Mouse (Mus musculus): ENCODE results near the gene Tmem131. TPM values are rescaled to one million over a fixed set of nuclear protein-coding genes. Genes with fewer than 3 reads are reported as not detected.

The Tmem131 gene
- polyA plus RNA-seq, 1 experiment = 77.7 TPM

DNA sequence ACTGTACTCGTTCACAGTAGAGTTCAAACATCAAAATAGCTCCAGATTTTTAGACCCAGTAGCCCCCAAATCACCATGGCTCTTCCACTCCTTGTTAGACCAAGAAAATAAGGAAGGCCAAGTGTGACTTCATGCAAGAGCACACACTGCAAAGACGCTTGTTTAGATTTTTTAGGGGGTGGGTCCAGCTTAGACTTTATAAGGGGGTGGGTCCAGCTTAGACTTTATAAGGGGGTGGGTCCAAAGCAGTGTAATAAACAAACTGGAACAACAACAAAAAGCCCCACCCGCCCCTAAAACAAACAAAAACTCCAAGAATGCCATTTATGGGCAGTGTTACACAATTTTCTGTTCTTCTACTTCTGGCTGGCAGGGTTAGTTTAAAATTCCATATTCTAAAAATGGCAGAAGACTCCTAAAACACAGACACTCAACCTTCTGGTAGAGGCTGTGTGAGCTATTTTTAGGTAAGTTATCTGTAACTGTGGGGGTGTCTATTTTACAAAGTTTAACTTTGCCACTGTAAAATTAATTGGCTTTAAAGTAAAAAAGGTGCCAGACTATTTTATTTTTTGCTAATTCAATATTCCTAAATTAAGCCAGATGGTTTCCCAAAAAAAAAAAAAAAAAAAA is 143.0 kb downstream of the Tmem131 start:
- Histone ChIP-seq H3K4me3 (ENCODE audit: low read depth, low read length) (no peak overlapping the region), H3K27me3 (ENCODE audit: control insufficient read depth, insufficient read depth, low read length, poor library complexity, severe bottlenecking) (no peaks in the 10 kb centered on the region), H3K9me3 (replicated peaks; ENCODE audit: control insufficient read depth, insufficient read depth, low read length, poor library complexity, severe bottlenecking) (no peaks in the 10 kb centered on the region), H3K27ac (ENCODE audit: insufficient read depth, low read length) (no peak overlapping the region), H3K9ac (ENCODE audit: low read depth, poor library complexity, severe bottlenecking) (no peak overlapping the region), H3K36me3 (ENCODE audit: control insufficient read depth, insufficient read depth, low read length, poor library complexity, severe bottlenecking) (peaks cover 67% of the 10 kb centered on the region), H3K4me1 (ENCODE audit: control insufficient read depth, insufficient read depth, low read length) (peaks cover 4% of the 10 kb centered on the region)
- no peak for TF ChIP-seq POLR2A (IDR thresholded peaks at IDR 0.05; ENCODE audit: insufficient read depth, low read length)
- TF ChIP-seq EP300 (IDR thresholded peaks at IDR 0.05; ENCODE audit: insufficient read depth, low read depth, low read length) = no peak
- TF ChIP-seq CTCF (IDR thresholded peaks at IDR 0.05; ENCODE audit: low read depth, low read length) = no peak

- Histone ChIP-seq H3K4me1 (ENCODE audit: control insufficient read depth, insufficient read depth, low read length) (no peaks in the 10 kb centered on the region), H3K36me3 (ENCODE audit: control insufficient read depth, insufficient read depth, low read length, poor library complexity, severe bottlenecking) (peaks cover 79% of the 10 kb centered on the region), H3K9me3 (replicated peaks; ENCODE audit: control insufficient read depth, insufficient read depth, low read length, poor library complexity, severe bottlenecking) (no peaks in the 10 kb centered on the region), H3K27me3 (ENCODE audit: control insufficient read depth, insufficient read depth, low read length, poor library complexity, severe bottlenecking) (no peaks in the 10 kb centered on the region), H3K9ac (ENCODE audit: low read depth, poor library complexity, severe bottlenecking) (no peak overlapping the region), H3K27ac (ENCODE audit: insufficient read depth, low read length) (no peak overlapping the region), H3K4me3 (ENCODE audit: low read depth, low read length) (no peak overlapping the region)
- TF ChIP-seq POLR2A (IDR thresholded peaks at IDR 0.05; ENCODE audit: insufficient read depth, low read length) (no peak), EP300 (IDR thresholded peaks at IDR 0.05; ENCODE audit: insufficient read depth, low read depth, low read length) (no peak), CTCF (IDR thresholded peaks at IDR 0.05; ENCODE audit: low read depth, low read length) (no peak)
Measured at GRCm38 (mm10) chr1:36797481-36797880, 146.0 kb downstream of the Tmem131 start.

DNA sequence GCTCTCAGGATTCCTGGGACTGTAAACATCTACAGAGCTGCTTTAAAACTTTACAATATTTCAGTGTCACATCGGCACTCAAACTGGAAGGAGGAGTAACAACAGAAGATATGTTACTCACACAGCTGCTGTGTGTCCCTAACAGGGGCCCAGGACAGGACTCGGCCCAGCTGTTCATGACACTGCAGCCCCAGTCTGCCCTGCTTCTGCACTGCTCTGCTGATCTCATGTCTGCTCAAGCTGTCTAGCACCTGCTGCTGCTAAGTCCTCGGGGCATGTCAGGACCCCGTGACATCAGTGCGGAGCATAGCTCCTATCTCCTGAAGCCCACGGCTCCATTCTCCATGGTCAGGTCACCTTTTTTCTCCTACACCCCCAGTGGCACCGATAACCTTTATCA is 146.8 kb downstream of the Tmem131 start:
- Histone ChIP-seq H3K36me3 (ENCODE audit: control insufficient read depth, insufficient read depth, low read length, poor library complexity, severe bottlenecking) (peaks cover 77% of the 10 kb centered on the region), H3K27me3 (ENCODE audit: control insufficient read depth, insufficient read depth, low read length, poor library complexity, severe bottlenecking) (no peaks in the 10 kb centered on the region), H3K9me3 (replicated peaks; ENCODE audit: control insufficient read depth, insufficient read depth, low read length, poor library complexity, severe bottlenecking) (no peaks in the 10 kb centered on the region), H3K4me3 (ENCODE audit: low read depth, low read length) (no peak overlapping the region), H3K4me1 (ENCODE audit: control insufficient read depth, insufficient read depth, low read length) (no peaks in the 10 kb centered on the region), H3K9ac (ENCODE audit: low read depth, poor library complexity, severe bottlenecking) (no peak overlapping the region), H3K27ac (ENCODE audit: insufficient read depth, low read length) (no peak overlapping the region)
- TF ChIP-seq POLR2A (IDR thresholded peaks at IDR 0.05; ENCODE audit: insufficient read depth, low read length) (no peak), EP300 (IDR thresholded peaks at IDR 0.05; ENCODE audit: insufficient read depth, low read depth, low read length) (no peak), CTCF (IDR thresholded peaks at IDR 0.05; ENCODE audit: low read depth, low read length) (no peak)

- Histone ChIP-seq H3K4me1 (ENCODE audit: control insufficient read depth, insufficient read depth, low read length) (peaks cover 2% of the 10 kb centered on the region), H3K9ac (ENCODE audit: low read depth, poor library complexity, severe bottlenecking) (no peak overlapping the region), H3K9me3 (replicated peaks; ENCODE audit: control insufficient read depth, insufficient read depth, low read length, poor library complexity, severe bottlenecking) (no peaks in the 10 kb centered on the region), H3K4me3 (ENCODE audit: low read depth, low read length) (no peak overlapping the region), H3K36me3 (ENCODE audit: control insufficient read depth, insufficient read depth, low read length, poor library complexity, severe bottlenecking) (peaks cover 24% of the 10 kb centered on the region), H3K27me3 (ENCODE audit: control insufficient read depth, insufficient read depth, low read length, poor library complexity, severe bottlenecking) (no peaks in the 10 kb centered on the region), H3K27ac (ENCODE audit: insufficient read depth, low read length) (no peak overlapping the region)
- TF ChIP-seq CTCF (IDR thresholded peaks at IDR 0.05; ENCODE audit: low read depth, low read length) (no peak), POLR2A (IDR thresholded peaks at IDR 0.05; ENCODE audit: insufficient read depth, low read length) (no peak), EP300 (IDR thresholded peaks at IDR 0.05; ENCODE audit: insufficient read depth, low read depth, low read length) (no peak)
Measured at GRCm38 (mm10) chr1:36789416-36789815, 154.1 kb downstream of the Tmem131 start.

DNA sequence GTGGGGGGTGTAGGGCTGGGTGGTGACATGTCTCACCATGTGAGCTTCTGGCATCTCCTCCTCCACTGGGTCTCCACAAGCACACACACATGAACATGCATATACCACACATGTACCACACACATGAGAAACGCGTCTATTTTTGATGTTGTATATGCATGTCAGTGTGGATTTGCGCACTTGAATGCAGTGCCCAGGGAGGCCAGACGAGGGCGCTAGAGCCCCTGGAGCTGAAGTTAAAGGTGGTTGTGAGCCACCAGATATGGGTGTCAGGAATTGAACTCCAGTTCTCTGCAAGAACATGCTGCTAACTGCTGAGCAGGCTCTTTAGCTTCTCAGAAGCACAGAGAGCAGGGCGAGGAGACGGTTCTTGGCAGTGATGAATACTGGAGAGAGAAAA is 157.1 kb downstream of the Tmem131 start:
- Histone ChIP-seq H3K27me3 (ENCODE audit: control insufficient read depth, insufficient read depth, low read length, poor library complexity, severe bottlenecking) (no peaks in the 10 kb centered on the region), H3K9me3 (replicated peaks; ENCODE audit: control insufficient read depth, insufficient read depth, low read length, poor library complexity, severe bottlenecking) (no peaks in the 10 kb centered on the region), H3K36me3 (ENCODE audit: control insufficient read depth, insufficient read depth, low read length, poor library complexity, severe bottlenecking) (peaks cover 2% of the 10 kb centered on the region; the same call in 1 of the 2 replicates), H3K27ac (ENCODE audit: insufficient read depth, low read length) (no peak overlapping the region), H3K9ac (ENCODE audit: low read depth, poor library complexity, severe bottlenecking) (no peak overlapping the region), H3K4me3 (ENCODE audit: low read depth, low read length) (no peak overlapping the region), H3K4me1 (ENCODE audit: control insufficient read depth, insufficient read depth, low read length) (peaks cover 2% of the 10 kb centered on the region)
- TF ChIP-seq POLR2A (IDR thresholded peaks at IDR 0.05; ENCODE audit: insufficient read depth, low read length) (no peak), CTCF (IDR thresholded peaks at IDR 0.05; ENCODE audit: low read depth, low read length) (peak; percentile 83)

- H3K36me3 ChIP-seq (ENCODE audit: control insufficient read depth, insufficient read depth, low read length, poor library complexity, severe bottlenecking) = no peaks in the 10 kb centered on the region
- no peaks in the 10 kb centered on the region for H3K27me3 ChIP-seq (ENCODE audit: control insufficient read depth, insufficient read depth, low read length, poor library complexity, severe bottlenecking)
- peak overlapping the region; percentile 22 for H3K9ac ChIP-seq (ENCODE audit: low read depth, poor library complexity, severe bottlenecking)
- H3K27ac ChIP-seq (ENCODE audit: insufficient read depth, low read length) = no peak overlapping the region
- no peaks in the 10 kb centered on the region for H3K9me3 ChIP-seq (replicated peaks; ENCODE audit: control insufficient read depth, insufficient read depth, low read length, poor library complexity, severe bottlenecking)
- H3K4me1 ChIP-seq (ENCODE audit: control insufficient read depth, insufficient read depth, low read length) = peaks cover 2% of the 10 kb centered on the region
- H3K4me3 ChIP-seq (ENCODE audit: low read depth, low read length) = peak overlapping the region; percentile 41
- TF ChIP-seq EP300 (IDR thresholded peaks at IDR 0.05; ENCODE audit: insufficient read depth, low read depth, low read length) (no peak), CTCF (IDR thresholded peaks at IDR 0.05; ENCODE audit: low read depth, low read length) (peak; percentile 49)
Measured at GRCm38 (mm10) chr1:36785238-36785641, 158.2 kb downstream of the Tmem131 start.
